Mouse (Mus musculus): ENCODE data around the gene Fam20a. TPM values are rescaled to one million over a fixed set of nuclear protein-coding genes. Genes with fewer than 3 reads are reported as not detected.

The Fam20a gene
- polyA plus RNA-seq, 1 experiment = not detected

- H3K9me3 ChIP-seq (replicated peaks; ENCODE audit: control insufficient read depth, insufficient read depth, low read length, poor library complexity, severe bottlenecking) = no peaks in the 10 kb centered on the region
- no peaks in the 10 kb centered on the region for H3K27me3 ChIP-seq (ENCODE audit: control insufficient read depth, insufficient read depth, low read length, poor library complexity, severe bottlenecking)
- no peaks in the 10 kb centered on the region for H3K4me1 ChIP-seq (ENCODE audit: control insufficient read depth, insufficient read depth, low read length)
- H3K4me3 ChIP-seq (ENCODE audit: low read depth, low read length) = no peak overlapping the region
- TF ChIP-seq EP300 (IDR thresholded peaks at IDR 0.05; ENCODE audit: insufficient read depth, low read depth, low read length) (no peak), POLR2A (IDR thresholded peaks at IDR 0.05; ENCODE audit: insufficient read depth, low read length) (no peak), CTCF (IDR thresholded peaks at IDR 0.05; ENCODE audit: low read depth, low read length) (no peak)
- no peak overlapping the region for H3K27ac ChIP-seq (ENCODE audit: insufficient read depth, low read length)
- H3K9ac ChIP-seq (ENCODE audit: low read depth, poor library complexity, severe bottlenecking) = no peak overlapping the region
- no peaks in the 10 kb centered on the region for H3K36me3 ChIP-seq (ENCODE audit: control insufficient read depth, insufficient read depth, low read length, poor library complexity, severe bottlenecking)
Observed at GRCm38 (mm10) chr11:109681556-109681955, 40.5 kb downstream of the Fam20a start.

GRCm38 (mm10) chr11:109680934-109681333, 41.1 kb downstream of the Fam20a start:
- no peaks in the 10 kb centered on the region for H3K4me1 ChIP-seq (ENCODE audit: control insufficient read depth, insufficient read depth, low read length)
- no peaks in the 10 kb centered on the region for H3K36me3 ChIP-seq (ENCODE audit: control insufficient read depth, insufficient read depth, low read length, poor library complexity, severe bottlenecking)
- H3K9ac ChIP-seq (ENCODE audit: low read depth, poor library complexity, severe bottlenecking) = no peak overlapping the region
- no peak overlapping the region for H3K27ac ChIP-seq (ENCODE audit: insufficient read depth, low read length)
- TF ChIP-seq POLR2A (IDR thresholded peaks at IDR 0.05; ENCODE audit: insufficient read depth, low read length) (no peak), CTCF (IDR thresholded peaks at IDR 0.05; ENCODE audit: low read depth, low read length) (no peak), EP300 (IDR thresholded peaks at IDR 0.05; ENCODE audit: insufficient read depth, low read depth, low read length) (no peak)
- no peaks in the 10 kb centered on the region for H3K9me3 ChIP-seq (replicated peaks; ENCODE audit: control insufficient read depth, insufficient read depth, low read length, poor library complexity, severe bottlenecking)
- no peaks in the 10 kb centered on the region for H3K27me3 ChIP-seq (ENCODE audit: control insufficient read depth, insufficient read depth, low read length, poor library complexity, severe bottlenecking)
- H3K4me3 ChIP-seq (ENCODE audit: low read depth, low read length) = no peak overlapping the region

DNA sequence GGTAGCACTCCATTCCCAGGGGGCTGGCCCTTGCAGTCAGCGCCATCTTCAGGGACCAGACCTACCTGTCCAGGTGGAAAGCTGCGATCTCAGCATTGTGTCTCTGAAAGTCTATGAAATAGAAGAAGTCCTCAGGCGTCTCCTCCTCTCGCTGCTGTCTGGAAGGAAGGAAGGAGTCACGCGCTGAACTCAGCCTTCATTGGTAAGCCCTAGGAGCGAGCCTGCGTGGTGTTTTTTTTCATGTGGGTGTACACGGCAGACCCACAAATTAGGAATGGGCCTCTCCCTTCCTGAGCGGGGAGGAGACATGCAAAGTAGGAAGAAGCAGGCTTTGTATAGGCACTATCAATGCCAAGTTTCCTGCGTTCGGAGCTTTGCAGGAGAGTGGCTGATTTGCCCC, 43.8 kb downstream of the Fam20a start:
- Histone ChIP-seq H3K9ac (ENCODE audit: low read depth, poor library complexity, severe bottlenecking) (no peak overlapping the region), H3K27ac (ENCODE audit: insufficient read depth, low read length) (no peak overlapping the region), H3K4me1 (ENCODE audit: control insufficient read depth, insufficient read depth, low read length) (no peaks in the 10 kb centered on the region), H3K36me3 (ENCODE audit: control insufficient read depth, insufficient read depth, low read length, poor library complexity, severe bottlenecking) (no peaks in the 10 kb centered on the region), H3K9me3 (replicated peaks; ENCODE audit: control insufficient read depth, insufficient read depth, low read length, poor library complexity, severe bottlenecking) (no peaks in the 10 kb centered on the region), H3K27me3 (ENCODE audit: control insufficient read depth, insufficient read depth, low read length, poor library complexity, severe bottlenecking) (no peaks in the 10 kb centered on the region), H3K4me3 (ENCODE audit: low read depth, low read length) (no peak overlapping the region)
- TF ChIP-seq POLR2A (IDR thresholded peaks at IDR 0.05; ENCODE audit: insufficient read depth, low read length) = no peak
- TF ChIP-seq CTCF (IDR thresholded peaks at IDR 0.05; ENCODE audit: low read depth, low read length) = no peak
- no peak for TF ChIP-seq EP300 (IDR thresholded peaks at IDR 0.05; ENCODE audit: insufficient read depth, low read depth, low read length)

DNA sequence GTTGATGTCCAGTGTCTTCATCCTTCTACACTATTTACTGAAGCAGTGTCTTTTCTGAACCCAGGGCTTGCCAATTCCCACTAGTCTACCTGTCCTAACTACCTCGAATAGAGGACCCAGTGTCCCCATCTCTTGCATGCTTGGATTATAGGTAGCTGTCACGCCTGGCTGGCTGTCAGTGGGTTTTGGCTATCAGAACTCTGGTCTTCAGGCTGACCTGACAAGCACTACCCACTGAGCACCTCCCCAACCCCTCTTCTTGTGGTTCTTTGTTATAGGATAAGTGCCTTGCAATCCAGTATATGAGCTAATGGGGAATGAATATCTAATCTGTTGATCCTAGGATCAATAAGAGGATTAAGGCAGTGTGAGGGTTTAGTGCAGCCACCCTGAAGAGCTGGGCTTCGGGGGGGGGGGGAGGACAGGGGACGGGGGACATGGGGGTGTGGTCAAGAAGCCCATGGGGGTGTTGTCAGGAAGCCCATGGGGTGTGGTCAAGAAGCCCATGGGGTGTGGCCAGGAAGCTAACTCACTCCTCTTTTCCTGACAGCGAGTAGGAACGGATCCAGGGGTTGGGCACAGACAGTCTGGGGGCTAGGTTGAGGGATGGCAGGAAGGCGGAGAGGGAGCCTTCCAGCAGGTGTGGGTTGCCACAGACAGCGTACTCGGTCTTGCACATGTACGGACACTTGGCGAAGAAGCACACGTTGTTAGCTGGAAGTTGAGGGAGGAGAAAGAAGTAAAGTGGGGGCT, 45.3 kb downstream of the Fam20a start:
- Histone ChIP-seq H3K4me3 (ENCODE audit: low read depth, low read length) (no peak overlapping the region), H3K9ac (ENCODE audit: low read depth, poor library complexity, severe bottlenecking) (no peak overlapping the region), H3K36me3 (ENCODE audit: control insufficient read depth, insufficient read depth, low read length, poor library complexity, severe bottlenecking) (no peaks in the 10 kb centered on the region), H3K9me3 (replicated peaks; ENCODE audit: control insufficient read depth, insufficient read depth, low read length, poor library complexity, severe bottlenecking) (no peaks in the 10 kb centered on the region), H3K27ac (ENCODE audit: insufficient read depth, low read length) (no peak overlapping the region), H3K4me1 (ENCODE audit: control insufficient read depth, insufficient read depth, low read length) (no peaks in the 10 kb centered on the region), H3K27me3 (ENCODE audit: control insufficient read depth, insufficient read depth, low read length, poor library complexity, severe bottlenecking) (no peaks in the 10 kb centered on the region)
- no peak for TF ChIP-seq EP300 (IDR thresholded peaks at IDR 0.05; ENCODE audit: insufficient read depth, low read depth, low read length)
- no peak for TF ChIP-seq POLR2A (IDR thresholded peaks at IDR 0.05; ENCODE audit: insufficient read depth, low read length)

GRCm38 (mm10) chr11:109675771-109676170, 46.3 kb downstream of the Fam20a start:
- no peaks in the 10 kb centered on the region for H3K27me3 ChIP-seq (ENCODE audit: control insufficient read depth, insufficient read depth, low read length, poor library complexity, severe bottlenecking)
- no peaks in the 10 kb centered on the region for H3K9me3 ChIP-seq (replicated peaks; ENCODE audit: control insufficient read depth, insufficient read depth, low read length, poor library complexity, severe bottlenecking)

GRCm38 (mm10) chr11:109675208-109675607, 46.9 kb downstream of the Fam20a start:
- TF ChIP-seq POLR2A (IDR thresholded peaks at IDR 0.05; ENCODE audit: insufficient read depth, low read length) (no peak), CTCF (IDR thresholded peaks at IDR 0.05; ENCODE audit: low read depth, low read length) (no peak), EP300 (IDR thresholded peaks at IDR 0.05; ENCODE audit: insufficient read depth, low read depth, low read length) (no peak)
- Histone ChIP-seq H3K27ac (ENCODE audit: insufficient read depth, low read length) (no peak overlapping the region), H3K9me3 (replicated peaks; ENCODE audit: control insufficient read depth, insufficient read depth, low read length, poor library complexity, severe bottlenecking) (no peaks in the 10 kb centered on the region), H3K27me3 (ENCODE audit: control insufficient read depth, insufficient read depth, low read length, poor library complexity, severe bottlenecking) (no peaks in the 10 kb centered on the region), H3K4me1 (ENCODE audit: control insufficient read depth, insufficient read depth, low read length) (no peaks in the 10 kb centered on the region), H3K4me3 (ENCODE audit: low read depth, low read length) (no peak overlapping the region), H3K36me3 (ENCODE audit: control insufficient read depth, insufficient read depth, low read length, poor library complexity, severe bottlenecking) (no peaks in the 10 kb centered on the region), H3K9ac (ENCODE audit: low read depth, poor library complexity, severe bottlenecking) (no peak overlapping the region)

More at GRCm38 (mm10) chr11:109675771-109676170, 46.3 kb downstream of the Fam20a start:
- Histone ChIP-seq H3K4me3 (ENCODE audit: low read depth, low read length) (no peak overlapping the region), H3K9ac (ENCODE audit: low read depth, poor library complexity, severe bottlenecking) (no peak overlapping the region), H3K27ac (ENCODE audit: insufficient read depth, low read length) (no peak overlapping the region), H3K4me1 (ENCODE audit: control insufficient read depth, insufficient read depth, low read length) (no peaks in the 10 kb centered on the region), H3K36me3 (ENCODE audit: control insufficient read depth, insufficient read depth, low read length, poor library complexity, severe bottlenecking) (no peaks in the 10 kb centered on the region)
- TF ChIP-seq EP300 (IDR thresholded peaks at IDR 0.05; ENCODE audit: insufficient read depth, low read depth, low read length) = no peak
- TF ChIP-seq CTCF (IDR thresholded peaks at IDR 0.05; ENCODE audit: low read depth, low read length) = no peak

Measured in ES-Bruce4 (cell line).